Mouse (Mus musculus) cerebellum, adult 11-12 months (tissue): ENCODE measurements around the gene Hoxc5.

Source experiments
- DNase-seq: peaks from one replicate; pipeline ENCODE4 v3.0.0; 2022

Hoxc5 gene

DNA sequence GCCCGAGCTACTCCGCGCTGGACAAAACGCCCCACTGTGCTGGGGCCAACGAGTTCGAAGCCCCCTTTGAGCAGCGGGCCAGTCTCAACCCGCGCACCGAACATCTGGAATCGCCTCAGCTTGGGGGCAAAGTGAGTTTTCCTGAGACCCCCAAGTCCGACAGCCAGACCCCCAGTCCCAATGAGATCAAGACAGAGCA is at the start of gene Hoxc5:
Gene Hoxc5, plus strand, starts transcription at position 132 of the 199 bp plus-strand sequence.
- DNase-seq, result no peak

DNA sequence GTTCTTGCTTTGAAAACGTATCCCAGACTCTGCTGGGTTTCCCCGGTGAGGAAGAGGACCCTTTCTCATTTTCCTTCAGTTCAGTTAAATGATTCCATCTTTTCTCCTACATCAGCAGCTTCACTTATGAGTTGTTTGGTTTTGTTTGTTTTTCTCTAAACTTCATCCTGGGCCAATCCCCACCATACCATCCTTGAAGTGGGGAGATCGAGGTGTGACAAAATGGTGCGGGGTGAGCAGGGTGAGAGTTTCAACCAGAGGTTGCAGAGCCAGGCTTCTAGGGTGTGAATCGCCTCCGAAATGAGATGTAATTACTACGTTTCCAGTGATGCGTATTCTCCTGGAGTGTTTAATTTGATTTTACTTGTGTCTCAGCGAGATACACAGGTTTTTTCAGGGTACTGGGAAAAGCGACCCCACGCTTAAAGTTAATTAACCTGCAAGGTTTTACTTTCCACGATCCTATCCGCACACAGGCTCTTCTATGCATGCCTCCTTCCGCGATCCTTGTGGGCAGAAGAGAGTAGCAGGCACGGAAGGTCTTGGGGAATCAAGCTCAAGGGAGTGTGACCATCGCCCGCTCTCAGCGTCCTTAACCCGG is 49.2 kb upstream of the Hoxc5 start:
- no peak for DNase-seq

DNA sequence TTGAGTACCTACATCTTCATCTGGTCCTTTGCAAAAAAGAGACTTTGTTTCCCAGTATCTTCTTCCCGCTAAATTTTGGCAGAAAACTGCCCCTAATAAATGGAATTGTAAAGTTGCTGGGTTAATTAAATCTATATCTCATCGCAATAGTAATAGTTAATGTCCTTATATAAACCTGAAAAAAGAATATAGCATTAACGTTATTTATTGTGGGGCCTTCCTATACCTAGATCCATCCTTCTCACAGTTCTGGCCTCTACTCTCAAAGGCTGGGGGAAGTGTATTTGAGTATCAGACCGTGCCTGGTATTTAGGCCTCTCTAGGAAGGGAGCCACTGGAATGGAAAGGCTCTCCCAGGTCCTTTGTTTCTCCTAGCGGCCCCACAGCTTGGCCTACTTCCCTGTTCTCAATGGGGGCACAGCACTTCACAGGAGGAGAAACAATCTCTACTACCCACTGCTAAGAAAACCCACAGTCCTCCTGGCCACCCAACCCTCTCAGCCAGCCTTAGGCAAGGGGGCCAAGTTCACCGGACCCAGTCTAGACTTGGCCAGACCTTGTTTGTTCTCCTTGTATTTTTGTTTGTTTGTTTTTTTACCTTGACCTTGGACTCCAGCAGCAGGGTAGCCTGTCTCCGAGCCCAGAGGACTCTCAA is 48.5 kb upstream of the Hoxc5 start:
- DNase-seq, result no peak

DNA sequence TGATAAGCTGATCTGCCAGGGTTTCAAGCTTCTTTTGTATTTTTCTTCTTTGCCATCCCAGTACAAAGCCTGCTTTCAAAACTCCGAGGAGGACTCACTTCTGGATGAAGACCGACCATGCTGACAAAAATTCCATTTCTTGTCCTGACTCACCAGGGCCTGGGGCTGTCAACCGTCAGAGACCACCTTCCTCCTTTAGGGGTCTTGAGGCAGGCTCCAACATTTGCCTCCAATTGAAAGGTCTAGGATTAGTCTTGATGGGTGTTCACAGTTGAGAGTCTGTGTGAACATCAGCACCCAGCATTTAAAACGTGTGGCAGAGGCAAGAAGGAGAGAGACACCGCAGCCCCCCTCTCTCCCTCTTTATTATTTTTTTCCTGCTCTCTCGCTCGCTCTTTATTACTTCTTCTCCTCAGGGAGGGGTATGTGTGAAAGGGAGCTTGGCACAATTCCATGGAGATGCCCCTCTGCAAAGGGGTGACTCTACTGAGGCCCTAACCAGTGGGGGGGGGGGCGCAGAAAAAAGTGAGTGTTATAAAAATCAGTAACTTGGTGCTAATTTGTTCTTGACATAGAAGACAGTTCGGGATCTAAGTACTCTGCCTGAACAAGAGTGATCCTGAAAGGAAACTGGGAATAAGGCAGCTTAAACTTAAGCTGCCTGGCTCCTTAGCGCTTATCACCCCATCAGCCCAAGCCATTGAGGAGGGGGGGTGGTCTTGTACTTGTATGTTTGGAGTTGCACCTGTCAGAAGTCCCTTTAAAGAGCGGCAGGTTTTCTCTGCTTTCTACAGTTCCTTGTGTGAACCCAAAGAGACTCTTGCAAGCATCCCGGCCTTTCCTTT is 47.7 kb upstream of the Hoxc5 start:
- no peak for DNase-seq

DNA sequence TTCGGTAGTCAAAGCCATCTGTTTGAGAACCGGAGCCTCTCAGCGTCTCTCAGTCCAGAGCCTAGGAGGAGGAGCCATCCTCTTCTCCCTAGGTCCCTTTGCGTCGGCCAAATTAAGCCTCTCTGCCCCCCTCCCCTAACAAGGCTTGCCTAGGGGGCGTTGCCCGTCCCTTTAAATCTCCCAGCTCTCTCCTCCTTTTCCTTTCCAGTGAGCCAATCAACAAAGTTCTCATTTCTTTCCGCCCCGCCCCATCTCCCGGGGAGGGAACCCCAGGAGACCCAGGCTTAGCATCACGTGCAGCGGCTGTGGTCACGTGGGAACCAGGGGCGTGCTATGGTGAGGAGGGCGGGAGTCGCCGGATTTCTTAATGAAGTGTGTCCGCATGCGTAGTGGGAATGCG is 46.6 kb upstream of the Hoxc5 start:
- DNase-seq, result no peak

DNA sequence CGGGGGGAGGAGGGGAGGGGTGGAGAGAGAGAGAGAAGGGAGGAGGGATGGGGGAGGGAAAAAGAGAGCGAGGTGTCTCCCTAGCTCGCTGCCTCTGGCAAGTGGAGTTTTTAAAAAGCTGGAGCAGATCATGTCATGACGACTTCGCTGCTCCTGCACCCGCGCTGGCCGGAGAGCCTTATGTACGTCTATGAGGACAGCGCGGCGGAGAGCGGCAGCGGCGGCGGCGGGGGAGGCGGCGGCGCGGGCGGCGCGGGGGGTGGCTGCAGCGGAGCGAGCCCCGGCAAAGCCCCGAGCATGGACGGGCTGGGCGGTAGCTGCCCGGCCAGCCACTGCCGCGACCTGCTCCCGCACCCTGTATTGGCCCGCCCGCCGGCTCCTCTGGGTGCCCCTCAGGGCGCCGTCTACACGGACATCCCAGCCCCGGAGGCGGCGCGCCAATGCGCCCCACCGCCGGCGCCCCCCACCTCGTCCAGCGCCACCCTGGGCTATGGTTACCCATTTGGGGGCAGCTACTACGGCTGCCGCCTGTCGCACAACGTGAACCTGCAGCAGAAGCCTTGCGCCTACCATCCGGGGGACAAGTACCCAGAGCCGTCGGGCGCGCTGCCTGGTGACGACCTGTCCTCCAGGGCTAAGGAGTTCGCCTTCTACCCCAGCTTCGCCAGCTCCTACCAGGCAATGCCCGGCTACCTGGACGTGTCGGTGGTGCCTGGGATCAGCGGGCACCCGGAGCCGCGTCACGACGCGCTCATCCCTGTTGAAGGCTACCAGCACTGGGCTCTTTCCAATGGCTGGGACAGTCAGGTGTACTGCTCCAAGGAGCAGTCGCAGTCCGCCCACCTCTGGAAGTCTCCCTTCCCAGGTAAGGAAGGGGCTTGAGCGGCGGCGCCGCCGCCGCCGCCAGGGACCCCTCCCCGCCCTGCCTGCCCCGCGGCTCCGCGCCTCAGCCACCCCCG is 45.9 kb upstream of the Hoxc5 start, which contains the start of gene Hoxc13:
Gene Hoxc13, plus strand, starts transcription at position 51 of the 959 bp plus-strand sequence.
- no peak for DNase-seq

DNA sequence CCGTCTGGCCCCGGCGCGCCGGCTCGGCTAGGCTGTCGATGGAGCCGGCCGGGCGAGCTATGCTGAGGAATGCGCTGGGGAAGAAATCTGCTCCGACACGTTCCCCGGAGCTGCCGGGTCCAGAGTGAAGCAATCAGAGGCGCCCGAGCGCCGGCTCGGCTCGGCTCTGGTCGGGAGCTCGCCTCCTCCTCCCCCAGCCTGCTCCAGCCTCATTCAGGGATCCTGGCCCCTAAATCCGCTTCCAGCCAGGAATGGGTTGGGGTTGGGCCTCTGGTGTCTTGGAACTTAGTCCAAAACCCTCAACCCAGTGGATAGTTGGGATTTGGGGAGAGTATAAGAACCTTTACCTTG is 45.3 kb upstream of the Hoxc5 start:
- no peak for DNase-seq

DNA sequence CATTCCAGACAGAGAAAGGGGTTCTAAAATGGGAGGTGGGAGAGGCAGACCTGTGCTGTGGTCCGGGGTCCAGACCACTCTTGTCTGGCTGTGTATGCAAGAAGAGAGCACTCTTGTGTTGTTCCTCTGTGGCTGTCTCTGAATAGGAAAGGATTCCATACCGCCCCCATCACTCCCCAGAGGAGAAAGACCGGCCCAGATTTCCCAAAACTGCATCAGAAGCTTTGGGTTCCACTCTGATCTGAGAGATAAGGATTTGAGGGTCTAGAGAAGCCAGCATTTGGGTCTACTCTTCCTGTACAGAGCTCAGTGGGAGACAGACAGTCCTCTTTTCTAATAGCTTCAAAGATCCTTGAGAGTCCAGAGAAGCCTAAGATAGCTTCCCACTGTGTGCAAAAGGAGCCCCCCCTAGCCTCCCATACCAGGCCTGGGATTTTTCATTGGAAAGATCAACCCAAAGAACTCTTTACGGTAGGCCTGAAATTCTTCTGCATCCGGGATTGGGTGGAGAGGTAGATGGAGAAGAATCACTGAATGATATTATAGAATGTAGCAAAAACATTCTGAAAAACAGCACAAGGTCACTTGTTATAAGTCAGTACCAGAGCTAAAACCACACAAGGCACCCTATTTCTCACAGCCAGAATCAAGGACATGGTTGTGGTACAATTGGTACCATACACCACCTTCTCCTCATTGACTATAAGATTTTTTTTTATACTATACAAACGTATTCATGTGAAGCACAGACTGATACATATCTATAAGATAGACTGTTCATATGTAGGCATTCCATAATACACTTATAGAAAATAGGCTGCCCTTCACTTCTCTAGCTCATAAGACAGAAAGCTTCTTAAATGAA is 44.4 kb upstream of the Hoxc5 start:
- DNase-seq, result no peak

DNA sequence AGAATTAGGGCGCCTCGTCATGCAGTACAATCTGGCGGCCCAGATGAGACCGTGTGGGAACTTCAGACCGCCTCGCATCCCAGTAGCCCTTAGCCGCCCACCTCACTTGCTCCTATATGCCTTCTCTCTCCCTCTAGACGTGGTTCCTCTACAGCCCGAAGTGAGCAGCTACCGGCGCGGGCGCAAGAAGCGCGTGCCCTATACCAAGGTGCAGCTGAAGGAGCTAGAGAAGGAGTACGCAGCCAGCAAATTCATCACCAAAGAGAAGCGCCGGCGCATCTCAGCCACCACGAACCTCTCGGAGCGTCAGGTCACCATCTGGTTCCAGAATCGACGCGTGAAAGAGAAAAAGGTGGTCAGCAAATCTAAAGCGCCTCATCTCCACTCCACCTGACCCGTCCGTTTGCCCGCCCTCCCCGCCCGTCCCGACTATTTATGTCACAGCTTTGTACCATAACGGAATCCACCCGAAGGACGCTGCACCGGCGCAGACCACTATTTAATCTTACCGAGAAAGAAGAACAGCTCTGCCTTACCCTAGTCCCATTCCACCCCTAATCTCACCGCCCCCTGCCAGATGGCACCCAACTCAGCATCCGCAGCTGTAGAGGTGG is 40.1 kb upstream of the Hoxc5 start:
- no peak for DNase-seq

DNA sequence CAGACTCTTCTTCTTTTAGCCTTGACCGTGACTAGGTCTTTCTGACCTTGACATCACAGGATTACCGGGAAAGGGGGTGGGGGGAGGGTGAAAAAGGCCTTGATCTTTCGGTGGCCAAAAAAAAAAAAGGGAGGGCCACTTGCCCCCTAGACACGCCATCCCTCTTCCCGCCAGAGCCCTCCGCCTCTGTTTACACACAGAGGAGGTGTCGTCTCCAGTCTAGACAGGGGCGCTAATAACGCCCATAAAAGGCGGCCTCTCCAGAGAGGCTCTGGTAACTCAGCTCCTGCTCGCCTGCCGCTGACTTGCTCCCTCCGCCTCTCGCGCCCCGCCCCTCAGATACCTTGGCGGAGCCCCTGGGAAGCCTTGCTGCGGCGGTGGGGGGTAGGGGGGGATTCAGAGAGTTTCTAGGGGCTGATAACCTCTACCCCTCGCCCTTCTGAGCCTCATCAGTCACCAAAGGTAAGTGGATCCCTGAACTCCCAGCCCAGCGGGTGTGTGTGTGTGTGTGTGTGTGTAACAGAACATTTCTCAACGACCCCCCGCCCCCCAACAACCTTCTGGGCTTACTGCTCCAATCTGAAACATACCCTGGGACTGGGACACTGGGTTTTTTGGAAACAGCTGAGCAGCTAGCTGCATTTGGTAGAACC is 35.4 kb upstream of the Hoxc5 start:
- DNase-seq, result no peak

DNA sequence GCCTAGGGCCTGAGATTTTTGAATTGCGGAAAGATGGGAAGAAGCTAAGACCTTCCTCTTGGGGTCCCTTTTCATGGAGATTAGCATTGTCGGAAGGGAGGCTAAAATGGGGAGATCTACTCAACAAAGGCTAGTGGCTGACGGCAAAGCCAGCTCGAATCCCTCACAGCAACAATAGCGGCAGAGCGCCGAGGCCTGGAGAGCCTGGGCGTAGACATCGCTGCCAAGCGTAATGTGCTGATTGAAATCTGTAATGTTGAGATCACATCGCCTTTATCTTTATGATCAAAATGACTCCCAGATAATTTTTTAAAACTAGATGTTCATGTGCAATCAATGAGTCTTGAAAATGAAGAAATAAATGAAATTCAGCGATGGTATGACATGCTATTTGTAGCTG is 32.8 kb upstream of the Hoxc5 start:
- DNase-seq, result no peak

DNA sequence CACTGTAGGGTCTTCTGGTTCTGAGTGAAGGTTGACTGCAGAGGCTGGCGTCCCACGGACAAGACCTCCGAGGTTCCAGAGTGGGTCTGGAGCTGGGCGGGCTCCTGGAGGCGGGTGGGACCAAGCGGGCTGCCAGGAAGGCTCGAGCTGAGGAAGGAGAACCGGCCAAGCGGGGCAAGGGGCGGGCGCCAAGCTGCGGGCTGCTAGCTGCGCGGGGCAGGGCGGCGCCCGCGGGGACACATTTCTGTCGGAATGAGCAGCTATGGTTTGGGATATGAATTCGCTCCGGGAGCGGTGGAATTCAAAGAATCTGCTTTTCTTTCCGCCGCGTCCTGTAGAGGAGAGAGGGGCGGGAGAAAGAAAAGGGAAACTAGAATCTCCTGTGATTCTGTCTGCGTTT is 32.3 kb upstream of the Hoxc5 start:
- no peak for DNase-seq

DNA sequence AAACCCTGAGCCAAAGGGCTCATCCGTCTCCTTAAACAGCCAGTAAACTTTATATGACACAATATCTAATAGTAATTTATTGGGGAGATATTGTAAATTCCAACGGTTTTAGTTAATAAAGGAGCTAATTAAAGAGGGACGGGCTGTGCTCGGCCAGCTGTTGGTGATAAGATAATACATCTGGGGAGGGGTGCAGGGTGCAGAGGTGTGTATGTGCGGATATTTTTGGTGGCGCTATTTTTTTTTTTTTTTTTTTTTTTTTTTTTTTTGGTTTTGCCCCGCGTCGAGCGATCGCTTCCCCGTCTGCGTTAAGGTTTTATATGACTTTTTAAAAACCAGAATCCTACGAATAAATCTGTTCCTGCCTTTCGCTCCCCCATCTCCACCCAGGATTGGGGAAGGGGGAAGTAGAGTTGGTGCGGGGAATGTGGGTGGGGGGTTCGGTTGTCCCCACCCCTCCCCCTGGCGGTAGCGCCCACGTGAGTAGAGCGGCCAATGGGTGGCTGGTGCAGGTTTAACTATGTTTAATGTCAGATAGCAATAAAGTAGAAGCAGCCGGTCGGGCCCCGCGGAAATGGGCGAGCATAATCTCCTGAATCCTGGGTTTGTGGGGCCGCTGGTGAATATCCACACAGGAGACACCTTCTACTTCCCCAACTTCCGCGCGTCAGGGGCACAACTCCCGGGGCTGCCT is 30.8 kb upstream of the Hoxc5 start, which contains the start of gene Hoxc12:
Gene Hoxc12, plus strand, starts transcription at position 479 of the 694 bp plus-strand sequence.
- DNase-seq, result no peak

DNA sequence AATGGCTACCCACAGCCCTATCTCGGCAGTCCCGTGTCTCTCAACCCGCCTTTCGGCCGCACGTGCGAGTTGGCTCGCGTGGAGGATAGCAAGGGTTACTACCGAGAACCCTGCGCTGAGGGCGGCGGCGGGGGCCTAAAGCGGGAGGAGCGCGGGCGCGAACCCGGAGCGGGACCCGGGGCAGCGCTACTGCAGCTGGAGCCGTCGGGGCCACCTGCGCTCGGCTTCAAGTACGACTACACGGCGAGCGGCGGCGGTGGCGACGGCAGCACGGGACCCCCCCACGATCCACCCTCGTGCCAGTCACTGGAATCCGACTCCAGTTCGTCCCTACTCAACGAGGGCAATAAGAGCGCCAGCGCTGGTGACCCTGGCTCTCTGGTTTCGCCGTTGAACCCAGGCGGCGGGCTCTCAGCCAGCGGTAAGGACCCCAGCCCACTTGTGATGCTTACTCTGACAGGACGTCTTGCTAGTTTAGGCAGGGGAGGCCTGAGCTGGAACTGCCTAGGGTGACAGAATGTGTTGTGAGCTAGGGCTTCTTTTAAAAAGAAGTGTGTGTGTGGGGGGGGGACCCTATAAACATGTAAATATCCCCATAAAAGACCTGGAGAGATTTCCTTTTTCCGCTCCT is 30.1 kb upstream of the Hoxc5 start:
- DNase-seq, result no peak

DNA sequence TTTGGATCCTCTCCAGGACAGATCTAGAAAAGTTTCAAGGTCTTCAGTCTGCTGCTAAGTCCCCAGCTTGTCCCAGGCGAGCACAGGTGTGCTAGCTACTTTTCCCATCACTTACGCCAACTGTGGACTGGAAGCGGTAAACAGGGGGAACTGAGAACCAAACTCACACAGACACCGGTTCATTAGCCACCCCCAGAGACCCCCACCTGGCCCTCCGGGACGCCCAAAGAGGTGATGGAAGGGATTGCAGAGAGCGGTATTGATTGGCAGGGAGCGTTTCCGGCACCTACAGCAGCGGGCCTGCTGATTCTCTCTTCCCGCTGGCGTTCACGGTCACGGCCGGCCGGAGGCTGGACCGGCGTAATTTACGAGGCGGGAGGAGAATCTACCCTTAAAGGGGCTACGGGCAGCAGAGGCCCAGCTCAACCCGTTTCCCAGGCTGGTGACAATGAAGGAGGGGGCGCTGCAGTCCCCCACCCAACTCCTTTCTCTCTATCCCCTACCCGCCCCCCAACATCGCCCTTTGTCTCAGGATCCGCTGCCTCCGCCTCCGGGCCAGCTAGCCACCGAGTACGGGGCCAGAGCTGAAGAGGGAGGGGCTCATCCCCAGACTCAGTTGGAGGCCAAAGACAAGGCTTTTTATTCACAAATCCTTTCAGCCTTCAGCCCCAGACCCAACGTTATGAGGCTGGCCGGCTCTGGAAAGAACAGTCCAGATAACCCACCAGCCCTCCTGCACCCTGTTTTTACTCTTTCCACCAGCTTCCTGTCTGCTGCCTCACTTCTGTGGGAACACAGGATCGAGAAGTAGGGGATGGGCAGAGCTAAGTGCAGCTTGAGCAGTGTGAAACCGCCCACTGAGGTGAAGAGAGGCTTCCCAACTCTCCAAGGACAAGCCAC is 27.7 kb upstream of the Hoxc5 start:
- DNase-seq, result no peak

DNA sequence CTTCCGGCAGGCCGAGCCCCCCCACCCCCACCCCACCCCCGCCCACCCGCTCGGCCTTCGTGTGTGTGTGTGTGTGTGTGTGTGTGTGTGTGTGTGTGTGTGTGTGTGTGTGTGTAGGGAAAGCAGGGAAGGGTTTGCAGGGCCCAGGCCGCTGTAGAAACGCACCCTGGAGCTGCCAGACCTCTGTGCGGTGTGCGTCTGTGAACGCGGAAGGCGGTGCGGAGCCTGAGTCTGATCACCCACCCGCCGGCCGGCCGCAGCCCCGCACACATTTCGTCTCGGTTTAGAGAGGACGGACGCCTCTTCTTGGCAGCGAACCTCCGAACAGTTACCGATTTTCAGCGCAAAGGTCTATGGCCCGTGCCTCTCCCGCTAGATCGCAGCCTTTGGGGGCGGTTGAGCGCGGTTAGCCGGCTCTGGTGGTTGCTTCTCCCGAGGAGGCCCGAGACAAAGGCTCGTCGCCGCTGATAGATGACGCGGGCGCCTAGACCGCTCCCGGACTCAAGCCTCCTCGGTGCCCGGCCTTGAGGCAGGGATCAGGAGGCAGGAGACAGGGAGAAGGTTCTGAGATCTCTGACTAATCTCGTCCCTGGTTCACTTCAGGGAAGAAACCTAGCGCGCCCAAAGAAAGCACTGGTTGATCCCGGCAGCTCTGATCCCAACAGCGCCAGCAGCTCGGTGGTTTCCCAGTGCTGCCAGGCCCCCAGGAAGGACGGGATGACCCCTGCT is 24.3 kb upstream of the Hoxc5 start:
- no peak for DNase-seq

DNA sequence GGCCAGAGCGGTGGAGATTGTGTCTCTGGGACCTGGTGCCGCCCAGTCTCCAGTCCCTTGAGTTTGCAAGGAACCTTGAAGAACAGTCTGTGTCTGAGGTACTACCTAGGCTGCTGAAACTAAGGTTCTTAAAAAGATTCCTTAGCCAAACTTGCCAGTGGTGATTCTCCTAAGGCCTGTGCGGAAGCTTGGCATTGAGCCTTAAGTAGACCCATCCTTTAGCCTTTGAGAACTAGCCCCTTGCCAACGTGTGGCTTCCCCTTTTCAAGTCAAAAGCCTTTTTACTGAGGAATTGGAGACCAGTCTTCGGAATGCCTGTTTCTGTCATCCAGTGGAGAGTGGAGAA is 23.8 kb upstream of the Hoxc5 start:
- DNase-seq, result no peak
